ENCODE assay signal across 24 mouse cellular contexts in genomic region chr5:140781122-140781521, GRCm38 (mm10). TPM values are rescaled to one million over a fixed set of nuclear protein-coding genes. Genes with fewer than 3 reads are reported as not detected.
A peak's percentile ranks its signal among the peaks of the same experiment; 100 is the strongest.
DNase-seq lines count a peak whose midpoint lies in the region; ATAC-seq and TF ChIP-seq lines count a peak whose summit lies in the region.
"Had no signal": no experiment of that assay in that cellular context is flagged by ENCODE, and none has a peak within 500 bp of the region (broad histone marks: within the 10 kb centered on the region; RNA-seq: fewer than 3 reads in every experiment).

No protein-coding gene starts in this region.

- no peak for TF ChIP-seq EP300 in heart, postnatal 0 days (IDR thresholded peaks at IDR 0.05; ENCODE audit: low read depth)

- no peak for TF ChIP-seq POLR2A in bone marrow macrophage, adult 2 months (IDR thresholded peaks at IDR 0.05; ENCODE audit: borderline replicate concordance, low read depth, low read length)

- no peaks in the 10 kb centered on the region for H3K9me3 ChIP-seq in heart, postnatal 0 days (replicated peaks; ENCODE audit: control insufficient read depth, low read length)
- H3K9me3 ChIP-seq in megakaryocyte, embryonic 14.5 days: no peaks in the 10 kb centered on the region
- no peaks in the 10 kb centered on the region for H3K9me3 ChIP-seq in neural tube, embryonic 15.5 days (replicated peaks)
- H3K9me3 ChIP-seq in embryonic facial prominence, embryonic 10.5 days: no peaks in the 10 kb centered on the region
- H3K9me3 ChIP-seq: forebrain, embryonic 13.5 days; G1E; heart, embryonic 13.5 days; hindbrain, embryonic 13.5 days had no signal

- H3K27me3 ChIP-seq in heart, postnatal 0 days (ENCODE audit: control insufficient read depth, insufficient read depth, low read length): no peaks in the 10 kb centered on the region
- H3K27me3 ChIP-seq in megakaryocyte, embryonic 14.5 days (replicated peaks): no peaks in the 10 kb centered on the region
- H3K27me3 ChIP-seq in neural tube, embryonic 15.5 days (replicated peaks): no peaks in the 10 kb centered on the region
- no peaks in the 10 kb centered on the region for H3K27me3 ChIP-seq in embryonic facial prominence, embryonic 10.5 days (replicated peaks; ENCODE audit: low read depth, poor library complexity, severe bottlenecking)
- H3K27me3 ChIP-seq: forebrain, embryonic 13.5 days; heart, embryonic 13.5 days; hindbrain, embryonic 13.5 days had no signal

- no peak overlapping the region for H3K4me2 ChIP-seq in heart, postnatal 0 days (ENCODE audit: low read depth, low read length)
- no peak overlapping the region for H3K4me2 ChIP-seq in neural tube, embryonic 15.5 days
- H3K4me2 ChIP-seq: forebrain, embryonic 13.5 days; heart, embryonic 13.5 days; hindbrain, embryonic 13.5 days had no signal

- ATAC-seq in heart, postnatal 0 days (ENCODE audit: insufficient read depth, low read depth): no peak
- peak; percentile 60 for ATAC-seq in granulocyte monocyte progenitor cell, adult 5-6 weeks (replicated peaks; ENCODE audit: poor library complexity, severe bottlenecking)
- ATAC-seq in neural tube, embryonic 15.5 days (ENCODE audit: low FRiP score): no peak
- ATAC-seq: CD4-positive, CD25-positive, alpha-beta regulatory T cell, adult 4 months; forebrain, embryonic 13.5 days; forebrain, postnatal 0 days; hindbrain, postnatal 0 days had no signal

- H3K36me3 ChIP-seq in heart, postnatal 0 days (replicated peaks; ENCODE audit: control insufficient read depth, insufficient read depth, low read length): peaks cover 67% of the 10 kb centered on the region
- H3K36me3 ChIP-seq in megakaryocyte, embryonic 14.5 days (replicated peaks; ENCODE audit: low read length): peaks cover 95% of the 10 kb centered on the region
- peaks cover 41% of the 10 kb centered on the region for H3K36me3 ChIP-seq in neural tube, embryonic 15.5 days
- peaks cover 80% of the 10 kb centered on the region for H3K36me3 ChIP-seq in embryonic facial prominence, embryonic 10.5 days (replicated peaks)

- DNase-seq in heart, postnatal 0 days (ENCODE audit: low spot score): no peak
- no peak for DNase-seq in heart, postnatal 25 days (ENCODE audit: low spot score)
- no peak for DNase-seq in cerebellum, adult 9-10 months
- DNase-seq in embryonic facial prominence, embryonic 10.5 days (ENCODE audit: low spot score): no peak
- DNase-seq: adrenal gland, adult 8-10 months; adrenal gland, postnatal 36 days; B cell, adult 2 months; cerebellum, adult 11 months; cerebellum, adult 8-10 months; cerebellum, postnatal 25 days; forebrain, postnatal 0 days; gastrocnemius, postnatal 25 days; heart, adult 11 months; heart, postnatal 36 days had no signal

- intact Hi-C loops in heart, postnatal 25 days (cut with DNase I): no loop called here

- H3K27ac ChIP-seq in heart, postnatal 0 days (ENCODE audit: low read depth): peak overlapping the region; percentile 75
- peak overlapping the region; percentile 6; the same call in 1 of the 2 replicates for H3K27ac ChIP-seq in bone marrow macrophage, adult 2 months (ENCODE audit: insufficient read depth, low read depth, low read length)
- H3K27ac ChIP-seq in neural tube, embryonic 15.5 days (replicated peaks): no peak overlapping the region
- H3K27ac ChIP-seq in embryonic facial prominence, embryonic 10.5 days (replicated peaks): no peak overlapping the region
- H3K27ac ChIP-seq: forebrain, embryonic 13.5 days; hindbrain, embryonic 13.5 days; hindbrain, postnatal 0 days had no signal

- peaks cover 34% of the 10 kb centered on the region for H3K4me1 ChIP-seq in heart, postnatal 0 days (ENCODE audit: control insufficient read depth, insufficient read depth)
- H3K4me1 ChIP-seq in bone marrow macrophage, adult 2 months (ENCODE audit: control insufficient read depth, insufficient read depth, low read length): peaks cover 34% of the 10 kb centered on the region
- H3K4me1 ChIP-seq in megakaryocyte, embryonic 14.5 days: peaks cover 79% of the 10 kb centered on the region
- peaks cover 11% of the 10 kb centered on the region for H3K4me1 ChIP-seq in neural tube, embryonic 15.5 days
- peaks cover 7% of the 10 kb centered on the region for H3K4me1 ChIP-seq in embryonic facial prominence, embryonic 10.5 days
- H3K4me1 ChIP-seq: forebrain, embryonic 13.5 days had no signal

- H3K9ac ChIP-seq in heart, postnatal 0 days (replicated peaks; ENCODE audit: low read depth, low read length): no peak overlapping the region
- H3K9ac ChIP-seq in neural tube, embryonic 15.5 days (replicated peaks): no peak overlapping the region
- H3K9ac ChIP-seq: forebrain, embryonic 13.5 days; forebrain, postnatal 0 days; heart, embryonic 13.5 days; hindbrain, embryonic 13.5 days had no signal

- H3K4me3 ChIP-seq in heart, postnatal 0 days (ENCODE audit: low read depth, low read length): no peak overlapping the region
- H3K4me3 ChIP-seq in bone marrow macrophage, adult 2 months (ENCODE audit: insufficient read depth, low read length): no peak overlapping the region
- peak overlapping the region; percentile 13 for H3K4me3 ChIP-seq in megakaryocyte, embryonic 14.5 days (replicated peaks)
- no peak overlapping the region for H3K4me3 ChIP-seq in neural tube, embryonic 15.5 days (replicated peaks)
- H3K4me3 ChIP-seq in embryonic facial prominence, embryonic 10.5 days: no peak overlapping the region
- H3K4me3 ChIP-seq: forebrain, embryonic 13.5 days; heart, embryonic 13.5 days; hindbrain, embryonic 13.5 days had no signal

- 65% methylated on average over 5 of the region's 5 CpGs for WGBS in heart, postnatal 0 days
- 92% methylated on average over 5 of the region's 5 CpGs for WGBS in neural tube, embryonic 15.5 days
- WGBS in embryonic facial prominence, embryonic 10.5 days: 89% methylated on average over 5 of the region's 5 CpGs

- TF ChIP-seq CTCF in heart, postnatal 0 days (IDR thresholded peaks at IDR 0.05; ENCODE audit: low read depth): no peak
- TF ChIP-seq CTCF in bone marrow macrophage, adult 2 months (IDR thresholded peaks at IDR 0.05; ENCODE audit: low read depth, low read length): no peak

RNA-seq across cellular contexts. Expression of gene Gna12, which starts 49.1 kb away (rescaled TPM):
- 132 and 145 TPM in 2 replicates for total RNA-seq in heart, postnatal 0 days (2014; rRNA removed; ENCODE audit: low replicate concordance)
- polyA plus RNA-seq in heart, postnatal 0 days (2015; fragmentation: Nextera tagmentation; extraction: Ambion mirVana): 13.4 and 13.9 TPM in 2 replicates
- 10 to 100 TPM; 89.2 to 97.2 TPM for total RNA-seq in heart, postnatal 25 days (2021)
- polyA plus RNA-seq in bone marrow macrophage, adult 2 months (2012; ENCODE audit: insufficient read depth, insufficient read length, missing spikeins): 147 and 173 TPM in 2 replicates
- total RNA-seq in granulocyte monocyte progenitor cell, adult 5-6 weeks (2014; fragmentation: Nextera tagmentation): 42.3 and 44.7 TPM in 2 replicates
- 34.9 and 35.3 TPM in 2 replicates for total RNA-seq in granulocyte monocyte progenitor cell, adult 5-6 weeks (2017)
- 53.6 and 62.1 TPM in 2 replicates for polyA plus RNA-seq in megakaryocyte, embryonic 14.5 days (2012; ENCODE audit: insufficient read depth, low replicate concordance)
- polyA plus RNA-seq in neural tube, embryonic 15.5 days (2015; fragmentation: Nextera tagmentation; extraction: Ambion mirVana): 17.7 and 43.8 TPM in 2 replicates
- 11.4 and 14.1 TPM in 2 replicates for polyA plus RNA-seq in embryonic facial prominence, embryonic 10.5 days (2016; fragmentation: Nextera tagmentation; extraction: Ambion mirVana)

RNA-seq across cellular contexts. Expression of gene Amz1, which starts 57.2 kb away (rescaled TPM):
- 0.08 and 0.15 TPM in 2 replicates for total RNA-seq in heart, postnatal 0 days (2014; rRNA removed; ENCODE audit: low replicate concordance)
- polyA plus RNA-seq in heart, postnatal 0 days (2015; fragmentation: Nextera tagmentation; extraction: Ambion mirVana): 0.81 and 0.94 TPM in 2 replicates
- total RNA-seq in heart, postnatal 25 days (2021): under 1 TPM; 0.08 to 0.44 TPM
- polyA plus RNA-seq in bone marrow macrophage, adult 2 months (2012; ENCODE audit: insufficient read depth, insufficient read length, missing spikeins): 23.4 and 27.0 TPM in 2 replicates
- 2.8 and 3.1 TPM in 2 replicates for total RNA-seq in granulocyte monocyte progenitor cell, adult 5-6 weeks (2014; fragmentation: Nextera tagmentation)
- 0.77 and 0.78 TPM in 2 replicates for total RNA-seq in granulocyte monocyte progenitor cell, adult 5-6 weeks (2017)
- polyA plus RNA-seq in megakaryocyte, embryonic 14.5 days (2012; ENCODE audit: insufficient read depth, low replicate concordance): 4.5 TPM in 1 of 2 replicates, not detected in the other
- 3.5 and 3.8 TPM in 2 replicates for polyA plus RNA-seq in neural tube, embryonic 15.5 days (2015; fragmentation: Nextera tagmentation; extraction: Ambion mirVana)
- polyA plus RNA-seq in embryonic facial prominence, embryonic 10.5 days (2016; fragmentation: Nextera tagmentation; extraction: Ambion mirVana): 0.79 and 0.82 TPM in 2 replicates

Comparison
In these comparisons a context has a peak if more than half of its experiments do, and no peak if none do; other contexts are left out.
1. H3K27ac ChIP-seq: peak in heart, postnatal 0 days (single experiment) and bone marrow macrophage, adult 2 months (single experiment); none in neural tube, embryonic 15.5 days (single experiment) and embryonic facial prominence, embryonic 10.5 days (single experiment).